Mouse (Mus musculus) mammary gland, adult 2 months (tissue): ENCODE data around the gene Rps13. TPM values are rescaled to one million over a fixed set of nuclear protein-coding genes. Genes with fewer than 3 reads are reported as not detected.

ENCODE experiments used
- polyA plus RNA-seq: library from polyadenylated mRNA; depleted of rRNA; stranded (reverse); fragments of >200 nt; gene quantifications from 2 replicates; pipeline ENCODE4 v1.2.3, GENCODE M21; 2012; ENCODE audit warnings: low replicate concordance; rRNA removed

Rps13 gene
- 99.7 and 153 TPM in 2 replicates for polyA plus RNA-seq

DNA sequence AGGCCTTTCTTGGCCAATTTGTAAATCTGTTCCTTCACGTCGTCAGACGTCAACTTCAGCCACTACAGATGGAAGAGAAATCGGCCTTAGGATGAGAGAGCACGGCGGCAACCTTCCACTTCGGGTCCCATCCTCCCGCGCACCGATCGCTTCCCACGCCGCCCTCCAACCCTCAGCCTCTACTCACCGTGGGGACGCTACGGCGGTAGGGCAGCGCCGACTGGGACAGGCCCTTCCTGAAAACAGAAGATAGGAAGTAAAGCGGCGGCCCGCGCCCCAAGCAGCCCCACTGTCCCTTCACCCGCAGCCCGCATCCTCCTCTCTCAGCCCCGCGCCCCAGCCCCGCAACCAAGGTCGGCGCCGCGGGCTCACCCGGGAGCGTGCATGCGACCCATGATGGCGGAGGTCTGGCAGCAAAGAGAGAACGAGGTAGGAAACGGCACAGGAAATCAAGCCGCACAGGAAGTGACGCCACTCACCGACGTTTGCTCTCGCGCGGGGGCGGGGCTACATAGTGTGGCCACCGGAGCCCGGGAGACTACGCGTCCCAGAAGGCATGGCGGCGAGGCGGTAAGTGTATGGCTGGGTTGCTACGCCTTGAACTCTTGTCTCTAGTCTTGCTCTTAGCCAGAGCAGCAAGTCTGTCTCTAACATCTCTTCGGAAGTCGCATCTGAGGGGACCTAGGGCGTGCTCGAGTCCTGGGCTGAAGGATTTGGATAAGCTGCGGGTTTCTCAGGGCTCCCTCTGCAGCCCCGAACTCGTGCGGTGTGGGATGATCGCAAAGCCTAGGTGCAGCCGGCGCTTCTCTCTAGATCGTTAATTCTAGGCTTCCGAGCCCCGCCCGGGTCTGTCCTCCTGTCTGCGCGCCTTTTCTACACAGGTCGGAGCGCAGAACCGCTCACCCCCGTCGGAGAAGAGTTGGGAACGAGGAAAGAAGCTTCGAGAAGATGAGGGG lies at the start of gene Rps13:
Rps13 (minus strand) TSS at position 483 of the 956 bp plus-strand sequence.

DNA sequence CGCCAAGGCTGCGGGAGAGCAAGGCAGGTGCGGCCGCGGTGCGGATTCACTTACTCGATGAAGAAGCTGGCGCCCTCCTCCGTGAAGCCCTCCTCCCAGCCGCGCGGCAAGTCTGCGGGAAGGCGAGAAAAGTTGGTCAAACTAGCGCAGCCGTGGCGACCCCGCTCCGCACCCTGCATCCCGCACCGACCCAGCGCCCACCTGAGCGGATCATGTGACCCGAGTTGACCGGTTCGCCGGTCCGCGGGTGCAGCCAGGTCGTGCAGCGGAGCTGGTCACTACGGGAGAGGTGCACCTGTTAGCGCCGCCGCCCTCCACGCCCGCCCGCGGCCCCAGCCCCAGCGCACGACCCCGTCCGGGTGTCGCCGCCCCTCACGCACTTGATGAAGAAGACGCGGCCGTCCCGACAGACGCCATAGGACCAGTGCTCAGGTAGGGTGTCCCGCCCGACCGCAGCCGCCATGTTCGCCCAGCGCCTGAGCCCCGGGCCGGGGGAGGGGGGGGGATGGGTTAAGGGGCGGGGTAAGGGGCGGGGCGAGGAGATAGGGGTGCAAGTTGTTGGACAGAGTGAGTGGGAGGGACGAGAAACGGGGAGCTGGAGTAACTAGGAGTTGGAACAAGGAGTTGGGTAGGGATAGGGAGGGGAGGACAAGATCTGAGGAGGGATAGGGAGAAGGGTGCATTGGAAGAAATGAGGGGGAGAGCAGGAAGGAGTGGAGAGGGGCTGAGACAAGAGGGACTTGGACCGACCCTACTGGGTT lies 25.9 kb downstream of the Rps13 start, which contains the start of gene Plekha7:
Plekha7 (minus strand) TSS at position 506 of the 761 bp plus-strand sequence.

Other genes with a start within 250 kb of the Rps13 start
- 0.99 TPM in 2 replicates for gene Gm4353, start 249.6 kb downstream of the Rps13 start, polyA plus RNA-seq
- gene Plekha7, start 25.8 kb downstream of the Rps13 start, polyA plus RNA-seq, result 7.3 and 8.6 TPM in 2 replicates
- 2.5 and 7.7 TPM in 2 replicates for gene Pik3c2a, start 109.3 kb upstream of the Rps13 start, polyA plus RNA-seq
- gene Nucb2, start 170.2 kb upstream of the Rps13 start, polyA plus RNA-seq, result 1.9 and 3.9 TPM in 2 replicates